Mouse (Mus musculus) small intestine, adult 2 months (tissue): ENCODE results near the gene Armc10.

Experiments
- CTCF ChIP-seq: fragments of 200-500 bp; IDR thresholded peaks from 2 replicates; pipeline ENCODE4 v1.5.1; 2012; ENCODE audit warnings: low read depth, mild to moderate bottlenecking, control low read depth, inconsistent platforms, low read length, moderate library complexity, mixed read lengths; ENCODE audit not compliant: insufficient replicate concordance, insufficient read length; ENCODE audit errors: extremely low read depth
- POLR2A ChIP-seq: fragments of 200-500 bp; IDR thresholded peaks from 2 replicates; pipeline ENCODE4 v1.6.1; 2012; ENCODE audit warnings: low read depth, mild to moderate bottlenecking, control low read depth, inconsistent platforms, low read length, moderate library complexity

DNA sequence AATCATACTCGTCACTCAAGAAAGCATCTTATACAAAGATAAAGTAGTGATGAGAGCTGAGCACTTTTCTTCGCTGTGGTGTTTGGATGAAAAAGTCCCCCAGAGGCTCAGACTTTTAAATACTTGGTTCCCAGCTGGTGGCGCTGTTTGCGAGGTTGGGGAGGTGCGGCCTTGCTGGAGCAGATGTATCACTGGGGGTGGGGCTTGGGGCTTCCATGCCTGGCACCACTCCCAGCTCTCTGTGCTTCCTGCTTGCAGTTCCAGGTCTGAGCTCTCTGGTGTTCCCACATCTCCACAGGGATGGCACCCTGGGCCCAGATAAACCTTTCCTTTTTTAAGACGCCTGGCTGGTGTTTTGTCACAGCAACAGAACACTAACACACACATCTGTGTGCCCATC, 32.3 kb downstream of the Armc10 start:
- TF ChIP-seq CTCF (no peak), POLR2A (no peak)
